Mouse (Mus musculus) CH12.LX (cell line): ENCODE results near the gene Aff1. TPM values are rescaled to one million over a fixed set of nuclear protein-coding genes. Genes with fewer than 3 reads are reported as not detected.

Experiments
- DNase-seq: peaks from one replicate; pipeline ENCODE4 v3.0.0-alpha.2; 2013; ENCODE audit errors: extremely low read depth
- H3K27ac ChIP-seq: 2 replicates; pipeline ENCODE4 v1.5.1; 2012; ENCODE audit warnings: low read depth, mild to moderate bottlenecking, control low read depth, moderate library complexity; ENCODE audit not compliant: insufficient read depth
- H3K27me3 ChIP-seq: replicated peaks from 2 replicates; pipeline ENCODE3; 2012; ENCODE audit warnings: inconsistent platforms
- H3K36me3 ChIP-seq, 2 experiments: replicated peaks in 1 of 2; 2 replicates each; pipeline versions ENCODE3 to v1.6.1; 2012; ENCODE audit warnings: inconsistent platforms in 1 of 2, low read length in 1 of 2, mild to moderate bottlenecking in 1 of 2, mixed read lengths in 1 of 2, moderate library complexity in 1 of 2; ENCODE audit not compliant: control insufficient read depth in 1 of 2, insufficient read depth in 1 of 2
- H3K4me1 ChIP-seq, 2 experiments: 2 replicates each; pipeline ENCODE4 v1.6.1; 2012; ENCODE audit warnings: inconsistent platforms in 1 of 2, moderate library complexity in 1 of 2; ENCODE audit not compliant: insufficient read depth in 2 of 2, control insufficient read depth in 1 of 2
- H3K4me2 ChIP-seq: 2 replicates; pipeline ENCODE4 v1.6.1; 2012; ENCODE audit warnings: low read depth, mild to moderate bottlenecking, control low read depth; ENCODE audit not compliant: poor library complexity, insufficient read depth, severe bottlenecking
- H3K4me3 ChIP-seq, 3 experiments: fragments of 150-350 bp in 1 of 3; sonication (generic) in 1 of 3; replicated peaks in 1 of 3; 2 replicates each; pipeline versions ENCODE3 to v1.5.1; 2011 to 2012; ENCODE audit warnings: low read depth in 2 of 3, low read length in 2 of 3, mild to moderate bottlenecking in 2 of 3, moderate library complexity in 2 of 3, control low read depth in 1 of 3, improper control_type of control experiment in 1 of 3, inconsistent platforms in 1 of 3, mixed read lengths in 1 of 3; ENCODE audit not compliant: poor library complexity in 1 of 3
- H3K79me2 ChIP-seq: replicated peaks from 2 replicates; pipeline ENCODE4 v1.6.1; 2012; ENCODE audit warnings: mild to moderate bottlenecking, moderate library complexity; ENCODE audit not compliant: control insufficient read depth, poor library complexity, insufficient read depth, severe bottlenecking; ENCODE audit errors: extremely low read depth
- H3K9ac ChIP-seq: 2 replicates; pipeline ENCODE4 v1.6.1; 2012; ENCODE audit warnings: low read depth, mild to moderate bottlenecking, control low read depth, moderate library complexity; ENCODE audit not compliant: insufficient read depth
- H3K9me3 ChIP-seq: replicated peaks from 2 replicates; pipeline ENCODE3; 2012; ENCODE audit warnings: low read length, inconsistent platforms, mixed read lengths
- BHLHE40 ChIP-seq: IDR thresholded peaks from 2 replicates; pipeline ENCODE4 v1.6.1; 2011; ENCODE audit warnings: mild to moderate bottlenecking, low read depth, low read length, improper control_type of control experiment
- CHD1 ChIP-seq: IDR thresholded peaks from 2 replicates; pipeline ENCODE4 v1.6.1; 2012; ENCODE audit warnings: low read depth, low read length, improper control_type of control experiment, inconsistent platforms
- CHD2 ChIP-seq: IDR thresholded peaks from 2 replicates; pipeline ENCODE4 v1.6.1; 2011; ENCODE audit warnings: low read length, improper control_type of control experiment
- CTCF ChIP-seq, 2 experiments: IDR thresholded peaks in 1 of 2; conservative IDR thresholded peaks in 1 of 2; 2 replicates each; pipeline ENCODE4 v1.5.1; 2011 to 2012; ENCODE audit warnings: low read depth in 2 of 2, low read length in 2 of 2, improper control_type of control experiment in 1 of 2, inconsistent platforms in 1 of 2, mild to moderate bottlenecking in 1 of 2, moderate library complexity in 1 of 2
- ELF1 ChIP-seq: IDR thresholded peaks from 2 replicates; pipeline ENCODE4 v1.6.1; 2014; ENCODE audit warnings: low read depth, mild to moderate bottlenecking, inconsistent platforms, low read length, improper control_type of control experiment
- EP300 ChIP-seq: IDR thresholded peaks from 2 replicates; pipeline ENCODE4 v1.6.1; 2011; ENCODE audit warnings: low read length, improper control_type of control experiment
- GABPA ChIP-seq: IDR thresholded peaks from 2 replicates; pipeline ENCODE4 v1.6.1; 2012; ENCODE audit warnings: low read depth, low read length, improper control_type of control experiment, inconsistent platforms; ENCODE audit not compliant: insufficient replicate concordance
- HCFC1 ChIP-seq: IDR thresholded peaks from 2 replicates; pipeline ENCODE4 v1.6.1; 2012; ENCODE audit warnings: low read depth, mild to moderate bottlenecking, inconsistent platforms, low read length, improper control_type of control experiment
- IRF4 ChIP-seq: IDR thresholded peaks from 2 replicates; pipeline ENCODE4 v1.6.1; 2014; ENCODE audit warnings: low read depth, mild to moderate bottlenecking, inconsistent platforms, low read length, improper control_type of control experiment
- JUND ChIP-seq: conservative IDR thresholded peaks from 2 replicates; pipeline ENCODE4 v1.6.1; 2011; ENCODE audit warnings: low read depth, low read length, improper control_type of control experiment
- KAT2A ChIP-seq: IDR thresholded peaks from 2 replicates; pipeline ENCODE4 v1.6.1; 2012; ENCODE audit warnings: low read length, improper control_type of control experiment, inconsistent platforms; ENCODE audit not compliant: insufficient replicate concordance
- MAFK ChIP-seq: IDR thresholded peaks from 2 replicates; pipeline ENCODE4 v1.6.1; 2011; ENCODE audit warnings: low read length, improper control_type of control experiment; ENCODE audit not compliant: insufficient replicate concordance
- MAX ChIP-seq: IDR thresholded peaks from 2 replicates; pipeline ENCODE4 v1.6.1; 2011; ENCODE audit warnings: low read length, improper control_type of control experiment
- MAZ ChIP-seq: IDR thresholded peaks from 2 replicates; pipeline ENCODE4 v1.6.1; 2012; ENCODE audit warnings: low read depth, mild to moderate bottlenecking, inconsistent platforms, low read length, improper control_type of control experiment, moderate library complexity
- MXI1 ChIP-seq: IDR thresholded peaks from 2 replicates; pipeline ENCODE4 v1.6.1; 2011; ENCODE audit warnings: mild to moderate bottlenecking, low read depth, low read length, improper control_type of control experiment
- MYC ChIP-seq: IDR thresholded peaks from 2 replicates; pipeline ENCODE4 v1.6.1; 2011; ENCODE audit warnings: low read depth, mild to moderate bottlenecking, improper control_type of control experiment, low read length
- NELFE ChIP-seq: IDR thresholded peaks from 2 replicates; pipeline ENCODE4 v1.6.1; 2011; ENCODE audit warnings: low read depth, low read length, improper control_type of control experiment
- NRF1 ChIP-seq: IDR thresholded peaks from 2 replicates; pipeline ENCODE4 v1.6.1; 2014; ENCODE audit warnings: low read depth, mild to moderate bottlenecking, inconsistent platforms, low read length, improper control_type of control experiment, moderate library complexity
- PAX5 ChIP-seq: IDR thresholded peaks from 2 replicates; pipeline ENCODE4 v1.6.1; 2012; ENCODE audit warnings: low read length, inconsistent platforms, mixed read lengths
- POLR2A ChIP-seq: IDR thresholded peaks from 2 replicates; pipeline ENCODE4 v1.6.1; 2011; ENCODE audit warnings: low read depth, mild to moderate bottlenecking, improper control_type of control experiment, low read length
- RCOR1 ChIP-seq: conservative IDR thresholded peaks from 2 replicates; pipeline ENCODE4 v1.6.1; 2012; ENCODE audit warnings: low read depth, mild to moderate bottlenecking, inconsistent platforms, low read length, improper control_type of control experiment
- SMC3 ChIP-seq: IDR thresholded peaks from 2 replicates; pipeline ENCODE4 v1.6.1; 2011; ENCODE audit warnings: low read depth, low read length, improper control_type of control experiment
- TBP ChIP-seq: conservative IDR thresholded peaks from 2 replicates; pipeline ENCODE4 v1.6.1; 2011; ENCODE audit warnings: low read depth, low read length, improper control_type of control experiment
- TCF12 ChIP-seq: IDR thresholded peaks from 2 replicates; pipeline ENCODE4 v1.6.1; 2014; ENCODE audit warnings: low read depth, mild to moderate bottlenecking, inconsistent platforms, low read length, improper control_type of control experiment
- UBTF ChIP-seq: IDR thresholded peaks from 2 replicates; pipeline ENCODE4 v1.6.1; 2012; ENCODE audit warnings: low read depth, mild to moderate bottlenecking, inconsistent platforms, low read length, improper control_type of control experiment, moderate library complexity
- USF1 ChIP-seq: IDR thresholded peaks from 2 replicates; pipeline ENCODE4 v1.6.1; 2014; ENCODE audit warnings: low read depth, mild to moderate bottlenecking, inconsistent platforms, low read length, improper control_type of control experiment
- ZC3H11A ChIP-seq: IDR thresholded peaks from 2 replicates; pipeline ENCODE4 v1.6.1; 2012; ENCODE audit warnings: low read depth, mild to moderate bottlenecking, inconsistent platforms, low read length, improper control_type of control experiment
- ZKSCAN1 ChIP-seq: IDR thresholded peaks from 2 replicates; pipeline ENCODE4 v1.6.1; 2012; ENCODE audit warnings: low read depth, inconsistent platforms, low read length, improper control_type of control experiment, borderline replicate concordance
- ZNF384 ChIP-seq: IDR thresholded peaks from 2 replicates; pipeline ENCODE4 v1.6.1; 2012; ENCODE audit warnings: low read depth, low read length, improper control_type of control experiment, inconsistent platforms
- dilution Hi-C: fragments of 300-500 bp; cut with MboI; formaldehyde crosslinking; loops from 2 replicates; pipeline ENCODE4 v1.14.3; 2020; ENCODE audit warnings: low sequenced_read_pairs; ENCODE audit not compliant: extremely low pct_unique_long_range_greater_than_20kb, extremely low pct_ligation_motif_present
- in situ Hi-C: fragments of 300-500 bp; cut with MboI; formaldehyde crosslinking; loops from 3 replicates; pipeline ENCODE4 v1.14.3; 2019; ENCODE audit warnings: low sequenced_read_pairs, low pct_ligation_motif_present, low pct_unique_long_range_greater_than_20kb, mixed read lengths
- polyA plus RNA-seq: library from polyadenylated mRNA; unstranded; fragments of >175 nt; gene quantifications from 2 replicates; pipeline ENCODE4 v1.2.1, GENCODE M21; 2012; ENCODE audit warnings: low read depth; ENCODE audit not compliant: insufficient read length
- total RNA-seq, 2 experiments: library from RNA; depleted of rRNA; stranded (reverse); fragments of 300-350 nt in 1 of 2; fragments of >200 nt in 1 of 2; gene quantifications; 2 replicates each; pipeline ENCODE4 v1.2.3; 2012 to 2014

Aff1 gene
- total and polyA plus RNA-seq, 3 experiments: 13.2 to 38.9 (median 21.8) TPM

- in situ Hi-C loops: no loop called here
Observed at GRCm38 (mm10) chr5:103771380-103771779, 79.2 kb downstream of the Aff1 start.

GRCm38 (mm10) chr5:103772252-103772651, 80.1 kb downstream of the Aff1 start:
- Histone ChIP-seq H3K27me3 (no peaks in the 10 kb centered on the region), H3K27ac (no peak overlapping the region), H3K79me2 (peaks cover 96% of the 10 kb centered on the region), H3K4me1 (peaks cover 10 to 67% of the 10 kb centered on the region in 2 experiments), H3K4me3 (no peak overlapping the region), H3K4me2 (no peak overlapping the region), H3K36me3 (peaks cover 12 to 73% of the 10 kb centered on the region in 2 experiments), H3K9ac (no peak overlapping the region), H3K9me3 (no peaks in the 10 kb centered on the region)
- no peak for DNase-seq
- dilution Hi-C loops: no loop called here
- TF ChIP-seq PAX5: no peak
- no peak for TF ChIP-seq ZNF384
- TF ChIP-seq CHD1: no peak
- no peak for TF ChIP-seq KAT2A
- no peak for TF ChIP-seq TBP
- no peak for TF ChIP-seq MAFK
- TF ChIP-seq CTCF (conservative IDR thresholded peaks at IDR 0.05 in 1 of 2, IDR thresholded peaks at IDR 0.05 in 1 of 2; ENCODE audit: low read depth in 2 of 2, low read length in 2 of 2): no peak
- no peak for TF ChIP-seq HCFC1
- no peak for TF ChIP-seq NRF1
- TF ChIP-seq ZKSCAN1: no peak
- TF ChIP-seq SMC3: no peak
- TF ChIP-seq CHD2: no peak
- no peak for TF ChIP-seq MYC
- no peak for TF ChIP-seq USF1
- TF ChIP-seq TCF12: no peak
- no peak for TF ChIP-seq JUND
- no peak for TF ChIP-seq MAX
- TF ChIP-seq BHLHE40: no peak
- TF ChIP-seq EP300: no peak
- in situ Hi-C loops: no loop called here

More at GRCm38 (mm10) chr5:103771380-103771779, 79.2 kb downstream of the Aff1 start:
- no peak for DNase-seq
- dilution Hi-C loops: no loop called here
- H3K27ac ChIP-seq: no peak overlapping the region
- H3K4me2 ChIP-seq: no peak overlapping the region
- no peaks in the 10 kb centered on the region for H3K9me3 ChIP-seq
- H3K4me1 ChIP-seq: peaks cover 9 to 67% of the 10 kb centered on the region in 2 experiments
- no peak for TF ChIP-seq ZC3H11A
- no peak for TF ChIP-seq EP300
- TF ChIP-seq RCOR1: no peak
- no peak for TF ChIP-seq GABPA
- TF ChIP-seq MAZ: no peak
- TF ChIP-seq NELFE: no peak
- no peak for TF ChIP-seq POLR2A
- no peak for TF ChIP-seq HCFC1
- TF ChIP-seq SMC3: no peak
- no peak for TF ChIP-seq BHLHE40
- no peak for TF ChIP-seq TBP
- TF ChIP-seq IRF4: no peak
- no peak for TF ChIP-seq MXI1
- TF ChIP-seq ELF1: no peak
- TF ChIP-seq UBTF: no peak
- H3K79me2 ChIP-seq: peaks cover 96% of the 10 kb centered on the region
- H3K36me3 ChIP-seq: peaks cover 18 to 80% of the 10 kb centered on the region in 2 experiments
- no peak overlapping the region for H3K4me3 ChIP-seq
- H3K9ac ChIP-seq: no peak overlapping the region
- H3K27me3 ChIP-seq: no peaks in the 10 kb centered on the region
